Mouse (Mus musculus): ENCODE results near the gene Olfr1329. TPM values are rescaled to one million over a fixed set of nuclear protein-coding genes. Genes with fewer than 3 reads are reported as not detected.
"Not testable (repeated sequence)": the region's sequence is repeated elsewhere in the genome, so short reads cannot be mapped to it uniquely, and the experiment has no call there.

The Olfr1329 gene
- not detected in 2 replicates for polyA plus RNA-seq (2016; fragmentation: Nextera tagmentation; extraction: Ambion mirVana)

DNA sequence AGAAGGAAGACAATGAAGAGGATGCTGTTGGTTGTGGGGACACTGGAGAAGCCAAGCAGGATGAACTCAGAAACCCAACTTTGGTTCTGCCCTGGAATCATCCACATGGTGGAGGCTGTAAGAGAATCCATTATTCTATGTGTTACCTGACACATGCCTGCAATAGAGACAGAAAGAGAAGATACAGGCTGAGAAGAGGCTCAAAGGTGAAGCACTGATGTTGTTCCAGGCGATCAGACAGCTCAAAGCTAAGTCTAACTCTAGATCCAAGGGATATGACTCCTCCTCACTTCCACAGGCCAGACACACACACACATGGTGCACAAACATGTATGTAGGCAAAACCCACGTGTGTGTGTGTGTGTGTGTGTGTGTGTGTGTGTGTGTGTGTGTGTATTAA, at the start of gene Olfr1329:
Gene Olfr1329, minus strand, starts transcription at position 101 of the 400 bp plus-strand sequence.
- not testable (repeated sequence) for H3K27me3 ChIP-seq (ENCODE audit: insufficient read depth, poor library complexity, severe bottlenecking); H3K27ac ChIP-seq; H3K36me3 ChIP-seq; DNase-seq (ENCODE audit: low spot score); H3K4me3 ChIP-seq; H3K4me1 ChIP-seq (replicated peaks); H3K9me3 ChIP-seq
- 69% methylated on average over 2 of the region's 2 CpGs for WGBS

DNA sequence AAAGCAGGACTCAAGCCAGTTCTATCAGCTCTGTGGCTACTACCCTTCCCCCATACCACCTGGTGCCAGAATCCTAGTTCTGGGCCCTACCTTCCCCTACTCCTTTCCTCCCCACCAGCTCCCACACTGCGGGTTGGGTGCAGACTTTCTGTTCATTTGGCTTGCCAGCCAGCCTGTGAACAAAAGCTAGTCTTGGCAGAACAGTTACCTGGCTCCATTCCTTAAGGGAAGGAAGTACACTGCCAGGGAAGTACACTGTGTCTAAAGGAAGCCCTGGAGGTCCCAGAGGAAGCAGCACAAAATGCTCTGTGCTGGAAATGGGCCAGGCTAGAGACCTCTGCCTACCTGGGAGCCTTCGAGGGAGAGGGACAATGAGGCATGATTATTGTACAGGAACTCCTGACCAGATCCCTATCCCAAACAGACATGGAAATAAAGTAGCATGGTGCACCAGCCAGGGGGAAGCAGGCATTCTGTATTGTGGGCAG, 43.9 kb upstream of the Olfr1329 start, which contains the start of gene Lao1:
Gene Lao1, plus strand, starts transcription at position 438 of the 488 bp plus-strand sequence.
- 89% methylated on average over 2 of the region's 2 CpGs for WGBS
- DNase-seq (ENCODE audit: low spot score) = no peak

DNA sequence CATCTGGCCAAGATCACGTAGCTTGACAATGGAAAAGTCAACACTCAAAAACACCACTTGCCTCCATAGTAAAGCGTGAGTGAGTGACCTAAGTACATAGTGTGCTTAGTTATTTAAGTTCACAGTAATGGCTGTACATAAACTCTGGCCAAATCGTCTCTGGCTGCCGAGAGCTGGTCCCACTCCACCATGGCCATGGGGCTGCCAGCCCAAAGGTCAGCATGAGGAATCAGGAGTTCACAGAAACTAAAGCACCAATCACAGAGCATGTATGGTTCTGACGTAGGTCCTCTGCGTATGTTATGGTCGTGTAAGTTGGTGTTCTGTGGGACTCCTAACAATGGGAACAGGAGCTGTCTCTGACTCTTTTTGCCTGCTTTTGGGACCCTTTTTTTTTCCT, 41.5 kb upstream of the Olfr1329 start:
- no peak overlapping the region for H3K4me3 ChIP-seq
- no peaks in the 10 kb centered on the region for H3K9me3 ChIP-seq
- no peaks in the 10 kb centered on the region for H3K4me1 ChIP-seq (replicated peaks)
- H3K27me3 ChIP-seq (ENCODE audit: insufficient read depth, poor library complexity, severe bottlenecking) = no peaks in the 10 kb centered on the region
- H3K36me3 ChIP-seq = no peaks in the 10 kb centered on the region
- 88% methylated on average over 7 of the region's 7 CpGs for WGBS
- DNase-seq (ENCODE audit: low spot score) = no peak
- H3K27ac ChIP-seq = no peak overlapping the region

More for the DNA sequence above, 43.9 kb upstream of the Olfr1329 start, which contains the start of gene Lao1:
- H3K36me3 ChIP-seq = no peaks in the 10 kb centered on the region
- no peaks in the 10 kb centered on the region for H3K9me3 ChIP-seq
- H3K27ac ChIP-seq = no peak within 1 kb of the TSS
- no peak within 1 kb of the TSS for H3K4me3 ChIP-seq
- no peaks in the 10 kb centered on the region for H3K27me3 ChIP-seq (ENCODE audit: insufficient read depth, poor library complexity, severe bottlenecking)
- H3K4me1 ChIP-seq (replicated peaks) = no peaks in the 10 kb centered on the region

DNA sequence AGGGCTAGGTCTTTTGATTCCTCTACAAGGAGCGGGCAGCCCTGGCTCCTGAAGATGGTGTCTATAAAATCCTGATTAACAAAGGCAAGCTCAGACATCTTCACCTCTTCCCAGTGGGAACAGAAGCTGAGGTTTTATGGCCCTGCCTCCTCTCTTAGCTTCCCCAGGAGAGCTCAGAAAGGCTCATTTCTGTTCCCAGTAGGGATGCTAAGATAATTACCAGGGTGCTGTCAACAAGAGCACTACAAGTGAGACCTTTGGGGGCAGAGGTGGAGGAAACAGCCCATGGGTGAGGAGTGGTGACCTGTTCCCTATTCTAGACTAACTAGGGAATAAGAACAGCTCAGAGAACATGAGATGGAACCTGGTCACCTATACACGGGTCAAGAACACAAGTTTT, 21.2 kb upstream of the Olfr1329 start, which contains the start of gene Olfr1328:
Gene Olfr1328, minus strand, starts transcription at position 101 of the 400 bp plus-strand sequence.
- no peak for DNase-seq (ENCODE audit: low spot score)
- H3K27me3 ChIP-seq (ENCODE audit: insufficient read depth, poor library complexity, severe bottlenecking) = no peaks in the 10 kb centered on the region
- no peaks in the 10 kb centered on the region for H3K4me1 ChIP-seq (replicated peaks)
- no peaks in the 10 kb centered on the region for H3K9me3 ChIP-seq
- no peak within 1 kb of the TSS for H3K27ac ChIP-seq
- no peaks in the 10 kb centered on the region for H3K36me3 ChIP-seq
- 79% methylated on average over 2 of the region's 2 CpGs for WGBS
- H3K4me3 ChIP-seq = no peak within 1 kb of the TSS

DNA sequence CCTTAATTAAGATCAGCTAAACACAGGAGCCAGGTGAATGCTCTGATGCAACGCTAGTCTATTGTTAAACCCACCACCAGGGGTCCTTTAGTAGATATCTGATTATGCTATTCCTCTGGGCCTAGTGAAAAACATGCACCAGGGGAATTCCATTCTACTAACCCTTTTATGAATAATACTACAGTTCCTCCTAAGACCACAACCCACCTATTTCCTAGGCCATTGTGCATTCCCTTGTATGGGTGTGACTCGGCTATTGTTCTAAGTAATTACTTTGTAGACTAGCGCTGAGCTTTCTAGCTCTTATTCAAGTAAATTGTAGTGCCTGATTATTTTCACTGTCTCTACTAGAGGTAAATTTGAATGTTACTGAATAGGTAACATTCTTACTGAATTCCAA, 14.1 kb upstream of the Olfr1329 start:
- not testable (repeated sequence) for H3K9me3 ChIP-seq; H3K27me3 ChIP-seq (ENCODE audit: insufficient read depth, poor library complexity, severe bottlenecking); H3K4me3 ChIP-seq; DNase-seq (ENCODE audit: low spot score); H3K27ac ChIP-seq; H3K4me1 ChIP-seq (replicated peaks); H3K36me3 ChIP-seq
- WGBS = 77% methylated on average over 3 of the region's 3 CpGs

DNA sequence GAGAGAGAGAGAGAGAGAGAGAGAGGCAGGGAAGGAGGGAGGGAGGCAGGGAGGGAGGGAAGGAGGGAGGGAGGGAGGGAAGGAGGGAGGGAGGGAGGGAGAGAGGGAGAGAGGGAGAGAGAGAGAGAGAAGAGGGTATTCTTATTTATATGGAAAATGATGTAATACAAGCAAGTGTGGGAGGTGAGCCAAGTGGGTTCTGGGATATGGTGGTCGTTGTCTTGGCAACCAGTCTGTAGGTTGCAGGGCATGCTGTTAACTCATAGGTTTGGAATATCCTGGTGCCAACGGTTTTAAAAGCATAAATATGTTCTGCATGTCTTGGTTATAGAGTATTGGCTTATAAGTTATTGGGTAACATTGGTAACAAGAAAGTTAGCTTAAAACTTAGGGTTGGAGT, 15.3 kb downstream of the Olfr1329 start:
- no peaks in the 10 kb centered on the region for H3K9me3 ChIP-seq
- no peak for DNase-seq (ENCODE audit: low spot score)
- 73% methylated on average over 2 of the region's 2 CpGs for WGBS

DNA sequence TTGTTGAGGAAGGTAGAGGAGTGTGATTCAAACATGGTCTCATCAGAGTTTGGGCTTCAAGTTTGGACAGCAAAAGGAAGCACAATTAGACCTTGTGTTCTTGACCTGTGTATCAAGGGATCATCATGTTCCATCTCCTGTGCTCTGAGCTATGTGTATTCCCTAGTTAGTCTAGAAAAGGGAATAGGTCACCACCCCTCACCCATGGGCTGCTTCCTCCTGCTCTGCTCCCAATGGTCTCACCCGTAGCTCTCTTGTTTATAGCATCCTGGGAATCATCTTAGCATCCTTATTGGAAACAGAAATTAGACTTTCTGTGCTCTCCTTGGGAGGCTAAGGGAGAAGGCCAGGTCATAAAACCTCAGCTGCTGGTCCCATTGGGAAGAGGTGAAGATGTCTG, 29.0 kb downstream of the Olfr1329 start, which contains the start of gene Olfr1330:
Gene Olfr1330, plus strand, starts transcription at position 301 of the 400 bp plus-strand sequence.
- H3K27ac ChIP-seq = no peak within 1 kb of the TSS
- H3K4me3 ChIP-seq = no peak within 1 kb of the TSS
- no peak for DNase-seq (ENCODE audit: low spot score)
- no peaks in the 10 kb centered on the region for H3K9me3 ChIP-seq
- 83% methylated on average over 1 of the region's 1 CpGs for WGBS
- H3K4me1 ChIP-seq (replicated peaks) = no peaks in the 10 kb centered on the region
- no peaks in the 10 kb centered on the region for H3K27me3 ChIP-seq (ENCODE audit: insufficient read depth, poor library complexity, severe bottlenecking)
- no peaks in the 10 kb centered on the region for H3K36me3 ChIP-seq

More for the DNA sequence above, 15.3 kb downstream of the Olfr1329 start:
- no peaks in the 10 kb centered on the region for H3K27me3 ChIP-seq (ENCODE audit: insufficient read depth, poor library complexity, severe bottlenecking)
- no peaks in the 10 kb centered on the region for H3K4me1 ChIP-seq (replicated peaks)
- H3K27ac ChIP-seq = no peak overlapping the region
- no peaks in the 10 kb centered on the region for H3K36me3 ChIP-seq
- H3K4me3 ChIP-seq = no peak overlapping the region

DNA sequence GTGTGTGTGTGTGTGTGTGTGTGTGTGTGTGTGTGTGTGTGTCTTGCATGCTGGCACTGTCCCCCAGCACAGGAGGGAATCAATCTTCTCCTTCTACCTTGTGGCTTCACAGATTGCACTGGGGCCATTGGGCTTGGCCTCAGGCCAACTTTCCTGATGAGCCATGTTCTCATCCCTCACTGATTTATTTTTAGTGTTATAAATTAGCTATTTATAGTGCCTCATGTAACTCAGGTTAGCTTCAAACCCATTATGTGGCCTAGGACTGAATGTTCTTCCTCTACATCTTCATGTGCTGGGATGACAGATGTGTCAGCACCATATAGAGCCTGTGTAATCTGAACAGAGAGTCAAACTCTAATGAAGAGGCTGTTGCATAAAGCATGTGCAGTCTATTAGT, 49.7 kb downstream of the Olfr1329 start:
- H3K4me3 ChIP-seq = no peak overlapping the region
- no peaks in the 10 kb centered on the region for H3K27me3 ChIP-seq (ENCODE audit: insufficient read depth, poor library complexity, severe bottlenecking)
- H3K27ac ChIP-seq = no peak overlapping the region
- no peaks in the 10 kb centered on the region for H3K36me3 ChIP-seq
- peaks cover 4% of the 10 kb centered on the region; the same call in 1 of the 2 replicates for H3K4me1 ChIP-seq (replicated peaks)
- no peaks in the 10 kb centered on the region for H3K9me3 ChIP-seq
- DNase-seq (ENCODE audit: low spot score) = no peak

Other genes starting within 250 kb of the Olfr1329 start
- gene Olfr1342, start 224.7 kb downstream of the Olfr1329 start, polyA plus RNA-seq (2016; fragmentation: Nextera tagmentation; extraction: Ambion mirVana) = not detected in 2 replicates
- gene Olfr1341, start 213.9 kb downstream of the Olfr1329 start, polyA plus RNA-seq (2016; fragmentation: Nextera tagmentation; extraction: Ambion mirVana) = not detected in 2 replicates
- gene Olfr1340, start 197.3 kb downstream of the Olfr1329 start, polyA plus RNA-seq (2016; fragmentation: Nextera tagmentation; extraction: Ambion mirVana) = not detected in 2 replicates
- gene Olfr1339, start 185.3 kb downstream of the Olfr1329 start, polyA plus RNA-seq (2016; fragmentation: Nextera tagmentation; extraction: Ambion mirVana) = not detected in 2 replicates
- gene Olfr1338, start 158.7 kb downstream of the Olfr1329 start, polyA plus RNA-seq (2016; fragmentation: Nextera tagmentation; extraction: Ambion mirVana) = not detected in 2 replicates
- gene Olfr1337, start 134.9 kb downstream of the Olfr1329 start, polyA plus RNA-seq (2016; fragmentation: Nextera tagmentation; extraction: Ambion mirVana) = not detected in 2 replicates
- gene Olfr1335, start 107.5 kb downstream of the Olfr1329 start, polyA plus RNA-seq (2016; fragmentation: Nextera tagmentation; extraction: Ambion mirVana) = not detected in 2 replicates
- not detected in 2 replicates for gene Olfr1333, start 81.2 kb downstream of the Olfr1329 start, polyA plus RNA-seq (2016; fragmentation: Nextera tagmentation; extraction: Ambion mirVana)
- not detected in 2 replicates for gene Olfr1331, start 52.8 kb downstream of the Olfr1329 start, polyA plus RNA-seq (2016; fragmentation: Nextera tagmentation; extraction: Ambion mirVana)
- not detected in 2 replicates for gene Olfr1330, start 28.9 kb downstream of the Olfr1329 start, polyA plus RNA-seq (2016; fragmentation: Nextera tagmentation; extraction: Ambion mirVana)
- not detected in 2 replicates for gene Olfr1328, start 21.1 kb upstream of the Olfr1329 start, polyA plus RNA-seq (2016; fragmentation: Nextera tagmentation; extraction: Ambion mirVana)
- gene Lao1, start 44.1 kb upstream of the Olfr1329 start, polyA plus RNA-seq (2016; fragmentation: Nextera tagmentation; extraction: Ambion mirVana) = not detected in 2 replicates
- gene Slc2a1, start 191.2 kb upstream of the Olfr1329 start, polyA plus RNA-seq (2016; fragmentation: Nextera tagmentation; extraction: Ambion mirVana) = 153 and 228 TPM in 2 replicates